Mouse (Mus musculus) layer of hippocampus, adult 9-10 months (tissue): ENCODE measurements around the gene Fbn1.

ENCODE experiments used
- DNase-seq: peaks from one replicate; pipeline ENCODE4 v3.0.0; 2022; ENCODE audit warnings: low spot score

The Fbn1 gene

GRCm38 (mm10) chr2:125498216-125498615 is 9.6 kb downstream of the Fbn1 start:
- no peak for DNase-seq

- DNase-seq = no peak
These were observed 11.1 kb downstream of the Fbn1 start for GRCm38 (mm10) chr2:125496696-125497095.

- no peak for DNase-seq
These were observed 12.7 kb downstream of the Fbn1 start for GRCm38 (mm10) chr2:125494831-125495812.

- DNase-seq = no peak
These were observed 13.5 kb downstream of the Fbn1 start for GRCm38 (mm10) chr2:125494291-125494690.

- no peak for DNase-seq
These were observed 15.5 kb downstream of the Fbn1 start for GRCm38 (mm10) chr2:125492050-125492900.

- no peak for DNase-seq
These were observed 17.8 kb downstream of the Fbn1 start for GRCm38 (mm10) chr2:125489979-125490378.

GRCm38 (mm10) chr2:125484910-125485309 is 22.9 kb downstream of the Fbn1 start:
- no peak for DNase-seq

- DNase-seq = no peak
These were observed 23.6 kb downstream of the Fbn1 start for GRCm38 (mm10) chr2:125484164-125484563.

GRCm38 (mm10) chr2:125481531-125482317 is 26.1 kb downstream of the Fbn1 start:
- DNase-seq = no peak

GRCm38 (mm10) chr2:125481116-125481515 is 26.7 kb downstream of the Fbn1 start:
- no peak for DNase-seq

- DNase-seq = no peak
These were observed 27.7 kb downstream of the Fbn1 start for GRCm38 (mm10) chr2:125480057-125480456.

- no peak for DNase-seq
These were observed 29.1 kb downstream of the Fbn1 start for GRCm38 (mm10) chr2:125478705-125479104.

GRCm38 (mm10) chr2:125477367-125477766 is 30.4 kb downstream of the Fbn1 start:
- no peak for DNase-seq

- DNase-seq = no peak
These were observed 31.6 kb downstream of the Fbn1 start for GRCm38 (mm10) chr2:125476231-125476630.

- DNase-seq = no peak
These were observed 33.1 kb downstream of the Fbn1 start for GRCm38 (mm10) chr2:125474690-125475089.

- no peak for DNase-seq
These were observed 34.6 kb downstream of the Fbn1 start for GRCm38 (mm10) chr2:125473228-125473627.

GRCm38 (mm10) chr2:125471721-125472120 is 36.1 kb downstream of the Fbn1 start:
- no peak for DNase-seq

GRCm38 (mm10) chr2:125470553-125471295 is 37.1 kb downstream of the Fbn1 start:
- no peak for DNase-seq

GRCm38 (mm10) chr2:125464036-125464435 is 43.8 kb downstream of the Fbn1 start:
- no peak for DNase-seq

- DNase-seq = no peak
These were observed 48.7 kb downstream of the Fbn1 start for GRCm38 (mm10) chr2:125459087-125459486.
